Mouse (Mus musculus) urinary bladder, postnatal 10 days (tissue): ENCODE data around the gene Usp2.

Experiments
- DNase-seq: peaks from one replicate; pipeline ENCODE4 v3.0.0; 2022; ENCODE audit warnings: low spot score

Gene Usp2

GRCm38 (mm10) chr9:44046426-44046825 is 20.4 kb upstream of the Usp2 start:
- DNase-seq, result no peak

GRCm38 (mm10) chr9:44047071-44047470 is 19.8 kb upstream of the Usp2 start:
- no peak for DNase-seq

- no peak for DNase-seq
Observed at GRCm38 (mm10) chr9:44047571-44048490, 19.0 kb upstream of the Usp2 start.

DNA sequence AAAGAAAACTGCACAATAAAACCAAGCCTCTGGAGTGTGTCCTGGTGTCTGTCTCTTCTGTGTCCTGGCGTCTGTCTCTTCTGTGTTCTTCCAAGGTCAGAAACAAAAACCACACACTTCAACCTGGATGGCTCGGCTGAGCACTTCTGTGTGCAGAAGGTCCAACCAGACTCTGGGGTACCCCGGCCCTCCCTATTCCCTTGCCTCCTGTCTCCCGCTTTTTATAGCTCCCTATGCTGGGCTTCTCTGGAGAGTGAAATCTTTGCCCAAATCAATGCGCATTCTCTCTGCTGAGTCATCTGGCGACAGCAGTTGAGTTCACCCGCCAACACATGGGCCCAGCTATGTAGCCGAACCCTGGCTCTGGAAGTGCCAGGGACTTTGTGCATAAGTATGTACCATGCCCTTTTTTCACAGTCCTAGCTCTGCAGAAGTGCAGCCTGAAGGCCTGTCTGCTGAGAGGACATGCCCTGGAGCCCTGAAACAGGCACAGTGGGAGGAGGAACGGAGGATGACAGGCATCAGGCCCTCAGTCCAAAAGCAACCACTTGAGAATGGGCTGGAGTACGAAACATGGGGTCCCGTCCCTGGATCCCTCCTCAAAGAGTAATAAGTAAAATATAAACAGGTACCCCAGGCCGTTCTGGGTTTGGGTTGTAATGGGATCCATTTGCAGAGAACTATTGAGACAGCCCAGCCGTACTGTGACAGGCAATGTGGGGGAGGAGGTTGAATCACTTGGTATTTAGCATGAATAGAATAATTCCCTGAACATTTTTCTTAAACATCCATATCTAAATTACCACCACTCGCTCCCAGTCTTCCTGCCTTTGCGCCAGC is 18.1 kb upstream of the Usp2 start:
- no peak for DNase-seq

- no peak for DNase-seq
Observed at GRCm38 (mm10) chr9:44049381-44050165, 17.2 kb upstream of the Usp2 start.

- no peak for DNase-seq
Observed at GRCm38 (mm10) chr9:44052855-44053254, 14.0 kb upstream of the Usp2 start.

DNA sequence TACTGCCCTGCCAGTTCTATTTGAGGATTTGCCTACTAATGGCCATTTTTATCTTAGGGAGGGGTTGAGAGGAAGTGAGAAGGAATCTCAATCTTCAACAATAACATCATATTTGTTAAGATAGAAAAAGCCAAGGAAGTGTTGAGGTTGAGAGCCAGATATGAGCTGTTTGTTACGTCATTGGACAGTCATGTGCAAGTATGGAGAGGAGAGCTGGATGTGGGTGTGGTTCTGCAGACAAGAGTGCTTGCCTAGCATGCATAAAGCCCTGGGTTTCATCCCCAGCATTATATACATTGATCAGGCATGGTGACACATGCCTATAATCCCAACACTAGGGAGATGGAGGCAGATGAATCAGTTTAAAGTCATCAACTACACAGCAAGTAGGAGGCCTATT is 12.9 kb upstream of the Usp2 start:
- no peak for DNase-seq

GRCm38 (mm10) chr9:44058606-44059005 is 8.2 kb upstream of the Usp2 start:
- DNase-seq, result no peak

DNA sequence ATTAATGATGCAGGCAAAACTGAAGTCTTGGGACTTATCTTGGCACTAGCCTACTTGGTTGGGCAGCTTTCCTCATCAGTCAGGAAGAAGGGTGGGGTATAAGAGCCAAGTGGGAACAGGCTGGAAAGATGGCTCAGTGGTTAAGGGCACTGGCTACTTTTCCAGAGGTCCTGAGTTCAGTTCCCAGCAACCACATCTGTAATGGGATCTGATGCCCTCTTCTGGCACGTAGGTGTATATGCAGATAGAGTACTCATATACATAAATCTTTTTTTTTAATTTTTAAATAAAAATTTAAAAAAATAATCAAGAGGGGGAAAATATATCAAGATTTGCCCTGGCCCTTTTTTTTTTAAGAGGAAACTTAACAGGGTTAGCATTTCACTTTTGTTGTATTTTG is 1.6 kb upstream of the Usp2 start:
- no peak for DNase-seq

DNA sequence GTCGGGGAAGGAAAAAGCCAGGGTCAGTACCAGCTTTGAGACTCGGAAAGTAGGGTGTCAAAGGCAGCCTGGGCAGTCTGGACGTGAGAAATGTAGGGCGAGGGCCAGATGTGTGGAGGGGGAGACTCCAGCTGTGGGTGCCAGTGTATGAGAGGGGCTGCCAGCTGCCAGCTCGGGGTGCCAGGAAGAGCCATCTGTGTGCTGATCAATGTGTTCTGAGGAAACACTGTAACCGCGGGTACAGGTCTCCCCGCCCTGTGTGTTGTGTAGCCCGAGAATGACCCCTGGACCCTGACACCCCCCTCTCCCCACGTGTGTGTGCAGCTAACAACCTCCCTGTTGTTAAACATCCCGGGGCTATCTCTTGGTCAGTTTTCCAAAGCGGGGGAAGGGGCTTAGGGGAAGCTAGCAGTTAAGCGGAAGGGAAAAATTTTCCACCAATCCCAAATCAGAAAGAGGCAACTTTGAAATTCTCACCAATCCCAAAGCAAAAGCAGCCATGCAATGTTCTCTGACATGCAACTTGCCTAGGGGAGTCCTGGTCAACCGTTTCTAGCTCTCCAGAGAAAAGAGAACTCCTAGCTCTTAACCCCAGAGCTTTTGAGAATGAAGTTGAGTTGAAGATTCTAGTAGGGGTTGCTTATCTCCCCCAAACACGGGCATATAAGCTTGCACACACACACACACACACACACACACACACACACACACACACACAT is 579 bp downstream of the Usp2 start:
- no peak for DNase-seq

DNA sequence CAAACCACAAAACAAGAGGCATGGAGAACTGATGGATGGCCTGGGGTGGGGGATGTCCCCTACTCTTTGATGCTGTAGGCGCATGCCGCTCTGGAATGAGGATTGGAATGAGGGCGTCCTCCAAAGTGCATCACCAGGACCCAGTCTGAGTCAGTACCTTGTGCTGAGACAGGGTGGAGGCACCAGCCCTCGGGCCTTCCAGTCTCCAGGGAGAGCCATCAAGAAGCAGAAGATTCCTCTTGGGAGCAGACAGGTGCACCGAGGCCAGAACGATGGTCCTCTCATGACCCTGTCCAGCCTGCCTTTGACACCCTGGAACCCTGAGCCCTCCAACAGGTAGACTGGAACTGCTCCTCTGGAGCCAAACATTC is 1.1 kb downstream of the Usp2 start:
- no peak for DNase-seq

DNA sequence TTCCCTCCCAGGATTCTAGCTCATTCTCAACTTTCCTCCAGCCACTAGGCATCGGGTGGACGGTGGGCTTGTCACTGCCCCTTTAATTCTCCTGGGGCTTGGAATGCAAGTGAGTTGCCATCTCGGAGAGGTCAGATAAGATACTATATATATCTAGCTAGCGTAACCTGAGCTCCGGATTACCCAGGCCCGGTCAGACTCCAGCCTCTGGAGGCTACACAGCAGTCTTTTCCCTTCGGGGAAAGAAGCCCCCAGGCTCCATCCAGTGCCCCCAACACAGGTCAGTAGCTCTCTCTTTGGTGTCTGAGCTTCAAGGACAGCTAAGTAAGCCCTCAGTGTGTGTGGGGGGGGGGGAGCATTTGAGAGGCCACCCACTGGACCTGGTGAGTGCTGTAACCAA is 2.4 kb downstream of the Usp2 start:
- DNase-seq, result no peak

DNA sequence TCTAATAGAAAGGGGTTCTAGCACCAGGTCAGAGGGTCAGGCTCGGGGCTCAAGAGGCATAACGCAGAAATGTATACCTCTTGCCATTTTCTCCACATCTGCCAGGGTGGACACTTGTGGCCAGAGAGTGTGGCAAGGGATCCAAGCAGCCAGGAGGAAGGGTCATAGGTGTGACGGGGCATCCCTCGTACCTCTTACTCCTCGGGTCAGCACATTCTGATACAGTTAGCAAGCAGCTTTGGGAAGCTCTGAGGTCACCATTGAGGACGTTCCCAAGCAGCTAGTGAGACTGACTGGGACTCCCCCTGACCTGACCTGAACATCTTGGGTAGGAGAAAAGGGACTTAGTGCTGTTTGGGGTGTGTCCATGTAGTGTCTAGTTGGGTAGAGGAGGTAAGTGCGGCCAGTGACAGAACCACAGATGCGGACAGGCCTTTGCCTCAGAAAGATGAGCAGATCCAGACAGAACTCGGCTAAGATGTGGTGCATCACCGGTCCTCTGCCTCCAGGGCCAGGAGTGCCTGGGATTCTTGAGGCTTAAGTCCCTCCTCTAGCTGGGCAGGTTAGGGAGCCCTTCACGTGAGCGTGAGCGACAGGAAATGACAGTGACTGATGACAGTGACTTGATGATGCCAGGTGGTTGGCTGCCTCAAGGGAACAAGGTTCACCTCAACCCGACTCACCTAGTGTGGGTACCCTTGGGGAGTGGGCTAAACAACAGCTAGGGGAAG is 3.5 kb downstream of the Usp2 start:
- DNase-seq, result no peak

DNA sequence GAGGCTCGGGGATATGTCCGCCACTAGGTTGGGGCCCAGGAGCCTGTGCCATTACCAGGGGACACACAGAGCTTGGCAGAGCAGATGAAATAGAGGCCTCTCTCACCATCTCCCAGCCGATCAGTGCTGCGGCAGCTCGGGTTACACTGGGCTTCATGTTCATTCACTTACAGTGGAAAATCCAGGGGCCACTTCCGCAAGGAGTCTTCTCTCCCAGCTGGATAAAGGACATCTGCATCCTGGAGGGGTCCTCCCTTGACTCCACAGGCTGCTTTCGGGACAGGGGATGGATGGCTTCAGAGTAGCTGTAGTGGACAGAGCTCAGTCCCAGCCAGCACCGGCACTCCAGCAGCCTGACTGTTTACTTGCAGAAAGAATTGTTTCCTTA is 4.0 kb downstream of the Usp2 start:
- no peak for DNase-seq

DNA sequence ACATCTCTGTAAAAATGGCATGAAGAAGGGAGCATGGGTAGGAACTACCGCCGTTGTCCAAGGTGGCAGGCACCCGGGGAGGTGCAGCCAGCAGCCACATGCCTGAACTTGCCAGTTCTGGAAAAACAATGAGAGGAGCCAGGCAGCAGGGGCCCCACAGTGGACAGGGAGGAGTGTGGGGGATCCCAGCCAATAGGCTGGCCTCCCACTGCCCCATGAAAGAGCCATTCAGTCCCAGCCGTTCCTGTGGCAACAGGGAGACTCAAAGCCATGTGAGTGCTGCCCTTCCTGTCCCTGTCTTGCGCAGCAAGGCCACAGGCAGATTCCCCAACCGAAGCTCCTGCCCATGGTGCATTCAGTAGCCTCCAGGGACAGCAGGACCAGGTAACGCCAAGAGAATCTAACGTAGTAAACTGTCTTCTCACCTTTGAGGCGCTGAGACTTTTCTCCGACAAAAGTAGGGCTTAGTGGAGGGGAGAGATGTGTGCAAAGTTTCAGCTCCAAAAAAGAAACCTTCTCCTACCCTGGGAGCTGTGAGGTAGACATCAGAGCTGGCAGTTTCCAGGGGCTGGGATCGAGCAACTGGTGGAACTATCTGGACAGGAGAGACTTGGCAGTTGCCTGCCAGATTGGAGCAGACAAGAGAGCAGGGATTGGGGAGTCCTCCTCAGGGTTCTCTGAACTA is 5.2 kb downstream of the Usp2 start:
- DNase-seq, result no peak

- DNase-seq, result no peak
Observed at GRCm38 (mm10) chr9:44072599-44072915, 5.7 kb downstream of the Usp2 start.

DNA sequence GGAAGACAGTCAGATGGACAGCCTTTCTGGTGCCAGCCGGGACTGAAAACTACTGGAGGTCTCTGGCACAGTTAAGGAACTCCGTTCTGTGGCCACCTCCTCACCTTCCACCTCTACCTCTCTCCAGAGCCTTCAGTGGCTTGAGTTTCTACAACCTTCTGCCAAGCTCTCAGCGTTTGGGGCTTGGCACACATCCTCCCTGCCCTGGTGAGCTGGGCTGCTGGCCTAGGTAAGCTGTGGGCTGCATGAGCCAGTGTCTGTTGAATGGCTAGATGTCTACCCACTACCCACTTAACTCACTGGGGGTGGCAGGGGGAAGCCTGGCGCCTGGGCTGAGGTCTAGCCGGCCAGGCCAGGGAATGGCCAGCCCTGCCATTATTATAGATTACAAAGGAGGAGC is 6.3 kb downstream of the Usp2 start:
- DNase-seq, result no peak

DNA sequence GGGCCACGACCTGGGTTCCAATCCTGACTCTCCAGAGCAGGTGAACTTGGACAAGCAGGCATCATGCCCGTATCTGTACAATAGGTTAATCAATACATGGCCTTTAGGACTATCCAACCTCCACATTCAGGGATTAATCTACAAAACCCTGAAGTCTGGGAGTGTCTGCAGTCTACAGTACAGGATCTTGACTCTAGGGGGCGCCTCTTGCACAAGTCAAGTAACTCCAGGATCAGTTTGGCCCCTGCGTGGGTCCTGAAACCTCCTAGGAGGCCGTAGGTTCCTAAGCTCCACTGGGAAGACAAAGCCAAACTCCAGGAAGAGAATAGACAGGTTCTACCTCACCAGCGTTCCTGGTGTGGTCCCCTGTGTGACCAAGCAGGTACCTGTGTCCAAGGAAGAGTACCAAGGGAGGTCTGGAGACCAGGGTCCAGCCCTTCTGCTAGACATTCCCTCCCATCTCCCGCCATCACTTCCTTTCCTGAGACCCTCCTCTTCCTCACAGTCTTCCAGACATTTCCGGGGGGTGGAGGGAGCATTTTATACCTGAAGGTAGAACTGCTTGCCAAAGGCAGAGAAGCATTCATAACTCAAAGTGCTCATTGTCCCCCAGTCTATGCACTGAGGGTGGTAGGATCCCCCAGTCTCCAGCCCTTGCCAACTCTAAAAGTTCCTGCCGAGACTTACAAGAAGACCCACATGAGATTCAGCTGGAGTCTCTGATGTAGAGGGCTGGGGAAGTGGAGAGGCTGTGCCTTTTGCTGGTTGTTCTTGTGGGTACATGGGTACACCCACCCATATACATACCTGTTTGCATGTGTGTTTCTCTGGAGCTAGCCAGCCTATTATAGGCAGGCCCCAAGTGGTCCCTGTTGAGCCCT is 7.8 kb downstream of the Usp2 start:
- DNase-seq, result no peak

- DNase-seq, result no peak
Observed at GRCm38 (mm10) chr9:44075276-44075995, 8.6 kb downstream of the Usp2 start.
